Mouse (Mus musculus): ENCODE measurements around the gene Hipk2. TPM values are rescaled to one million over a fixed set of nuclear protein-coding genes. Genes with fewer than 3 reads are reported as not detected.

Gene Hipk2
- polyA plus RNA-seq, 1 experiment, result 39.5 TPM

- Histone ChIP-seq H3K4me1 (ENCODE audit: control insufficient read depth, insufficient read depth, low read length) (peaks cover 3% of the 10 kb centered on the region; the same call in 1 of the 2 replicates), H3K27ac (ENCODE audit: control insufficient read depth, insufficient read depth, low read depth, low read length, poor library complexity) (no peak overlapping the region), H3K4me3 (replicated peaks; ENCODE audit: control insufficient read depth, low read depth, low read length) (no peak overlapping the region)
- TF ChIP-seq CTCF (IDR thresholded peaks at IDR 0.05; ENCODE audit: control insufficient read depth, insufficient read depth, low read length) (no peak), POLR2A (IDR thresholded peaks at IDR 0.05; ENCODE audit: borderline replicate concordance, control insufficient read depth, low read depth, low read length) (no peak)
- 82% methylated on average over 9 of the region's 9 CpGs for WGBS
These were observed 36.9 kb upstream of the Hipk2 start for GRCm38 (mm10) chr6:38912845-38913244.

DNA sequence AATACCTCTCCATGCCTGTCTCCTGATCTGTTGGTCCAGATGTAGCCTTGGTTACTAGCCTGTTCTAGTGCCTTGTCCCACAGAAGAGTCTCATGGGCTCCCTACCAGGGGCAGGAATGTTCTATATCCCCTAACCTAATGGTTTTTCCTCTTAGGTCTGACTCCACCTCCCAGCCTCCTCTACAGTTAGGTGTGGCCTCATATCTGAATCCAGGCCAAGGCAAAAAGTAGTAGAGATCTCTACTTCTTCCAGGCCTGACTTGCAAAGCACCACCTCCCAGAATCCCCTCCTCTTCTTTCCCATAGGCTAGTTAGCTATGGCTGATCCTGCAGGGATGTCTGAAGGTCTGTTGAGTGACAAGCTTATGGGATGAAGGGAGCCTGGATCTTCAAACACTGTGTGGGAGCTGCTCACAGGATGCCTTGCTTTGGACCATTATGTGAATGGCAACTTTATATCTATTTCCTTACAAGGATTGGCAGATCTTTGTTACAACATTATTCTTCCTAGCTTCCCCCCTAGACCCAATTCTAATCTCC, 36.2 kb upstream of the Hipk2 start:
- peak overlapping the region; percentile 50 for H3K27ac ChIP-seq (ENCODE audit: control insufficient read depth, insufficient read depth, low read depth, low read length, poor library complexity)
- H3K4me3 ChIP-seq (replicated peaks; ENCODE audit: control insufficient read depth, low read depth, low read length), result no peak overlapping the region
- H3K4me1 ChIP-seq (ENCODE audit: control insufficient read depth, insufficient read depth, low read length), result peaks cover 3% of the 10 kb centered on the region; the same call in 1 of the 2 replicates
- TF ChIP-seq CTCF (IDR thresholded peaks at IDR 0.05; ENCODE audit: control insufficient read depth, insufficient read depth, low read length) (no peak), POLR2A (IDR thresholded peaks at IDR 0.05; ENCODE audit: borderline replicate concordance, control insufficient read depth, low read depth, low read length) (no peak)

DNA sequence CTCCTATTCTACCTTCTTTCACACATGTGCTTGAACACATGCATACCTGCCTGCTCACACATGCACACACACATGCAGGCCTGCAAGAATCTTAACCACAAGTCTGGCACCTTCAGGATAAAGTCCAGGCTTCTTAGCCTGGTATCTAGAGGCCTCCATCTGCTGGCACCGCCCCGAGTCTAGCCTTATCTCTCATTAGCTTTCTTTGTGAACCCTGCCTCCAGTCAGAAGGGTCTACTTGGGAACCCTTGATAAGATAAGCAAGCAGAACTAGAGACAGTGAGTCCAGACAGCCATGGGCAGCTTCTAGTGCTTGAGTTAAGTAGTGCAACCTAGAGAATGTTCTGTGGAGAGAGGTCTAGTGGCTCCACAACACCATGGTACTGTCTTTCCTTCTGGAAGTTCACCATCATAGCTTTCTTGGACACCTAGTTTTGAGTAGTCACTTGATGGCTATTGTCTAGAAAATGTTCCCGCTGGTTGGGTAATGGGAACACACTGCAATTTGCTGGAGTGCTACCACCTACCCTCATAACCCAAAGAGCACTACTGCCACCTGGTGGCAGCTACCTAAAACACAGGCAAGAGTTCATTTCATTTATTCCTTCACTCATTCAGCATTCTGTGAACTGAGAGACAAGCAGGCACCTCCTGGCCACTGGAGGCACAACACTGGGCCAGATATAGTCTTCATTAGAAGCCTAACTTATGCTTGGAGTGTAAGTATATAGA, 35.0 kb upstream of the Hipk2 start:
- H3K4me3 ChIP-seq (replicated peaks; ENCODE audit: control insufficient read depth, low read depth, low read length), result no peak overlapping the region
- TF ChIP-seq POLR2A (IDR thresholded peaks at IDR 0.05; ENCODE audit: borderline replicate concordance, control insufficient read depth, low read depth, low read length) (no peak), CTCF (IDR thresholded peaks at IDR 0.05; ENCODE audit: control insufficient read depth, insufficient read depth, low read length) (peak; percentile 85)
- peak overlapping the region; percentile 29; the same call in 1 of the 2 replicates for H3K27ac ChIP-seq (ENCODE audit: control insufficient read depth, insufficient read depth, low read depth, low read length, poor library complexity)
- 40% methylated on average over 3 of the region's 3 CpGs for WGBS
- H3K4me1 ChIP-seq (ENCODE audit: control insufficient read depth, insufficient read depth, low read length), result peaks cover 2% of the 10 kb centered on the region; the same call in 1 of the 2 replicates

DNA sequence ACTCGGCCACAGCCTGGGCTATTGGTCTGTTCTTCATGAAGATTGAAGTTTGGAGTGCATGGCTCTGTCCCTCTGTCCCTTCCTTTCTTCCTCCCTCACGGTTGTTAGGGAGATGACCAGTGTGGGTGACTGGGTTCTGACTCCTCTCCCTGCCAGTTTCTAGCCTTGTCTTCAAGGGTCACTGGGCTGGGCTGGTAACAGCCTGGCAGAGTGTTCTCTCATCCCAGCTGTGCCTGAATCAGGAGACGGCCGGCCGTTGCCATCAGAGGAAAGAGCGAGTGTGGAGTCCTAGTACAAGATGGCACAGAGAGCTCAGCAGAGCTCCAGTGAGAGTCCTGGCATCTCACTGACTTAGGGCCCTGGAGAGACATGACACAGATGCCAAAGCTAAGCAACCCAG, 32.4 kb upstream of the Hipk2 start:
- no peak overlapping the region for H3K27ac ChIP-seq (ENCODE audit: control insufficient read depth, insufficient read depth, low read depth, low read length, poor library complexity)

DNA sequence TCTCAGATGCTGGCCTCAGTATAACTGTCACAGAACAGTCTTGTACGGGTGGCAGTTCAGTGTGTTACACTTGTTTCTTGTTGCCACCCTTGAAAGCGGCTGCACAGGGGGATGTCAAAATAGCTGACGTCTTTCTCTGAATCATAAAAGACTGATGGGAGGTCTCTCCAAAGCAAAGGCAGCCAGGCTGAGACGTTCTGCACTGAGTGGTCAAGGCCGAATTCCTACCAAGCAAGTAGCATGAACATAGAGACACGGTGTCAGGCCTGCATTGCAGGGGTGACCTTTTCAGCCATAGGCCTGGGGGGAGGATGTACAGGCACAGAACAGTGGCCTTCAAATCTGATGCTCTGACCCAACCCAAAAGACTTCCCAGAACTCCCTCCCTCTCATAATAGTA, 30.0 kb upstream of the Hipk2 start:
- no peak overlapping the region for H3K27ac ChIP-seq (ENCODE audit: control insufficient read depth, insufficient read depth, low read depth, low read length, poor library complexity)
- TF ChIP-seq POLR2A (IDR thresholded peaks at IDR 0.05; ENCODE audit: borderline replicate concordance, control insufficient read depth, low read depth, low read length), result no peak
- TF ChIP-seq CTCF (IDR thresholded peaks at IDR 0.05; ENCODE audit: control insufficient read depth, insufficient read depth, low read length), result no peak
- H3K4me1 ChIP-seq (ENCODE audit: control insufficient read depth, insufficient read depth, low read length), result peaks cover 9% of the 10 kb centered on the region
- WGBS, result 89% methylated on average over 6 of the region's 6 CpGs
- H3K4me3 ChIP-seq (replicated peaks; ENCODE audit: control insufficient read depth, low read depth, low read length), result no peak overlapping the region

More for the DNA sequence above, 32.4 kb upstream of the Hipk2 start:
- Histone ChIP-seq H3K4me3 (replicated peaks; ENCODE audit: control insufficient read depth, low read depth, low read length) (no peak overlapping the region), H3K4me1 (ENCODE audit: control insufficient read depth, insufficient read depth, low read length) (peaks cover 2% of the 10 kb centered on the region; the same call in 1 of the 2 replicates)
- 94% methylated on average over 6 of the region's 6 CpGs for WGBS
- TF ChIP-seq CTCF (IDR thresholded peaks at IDR 0.05; ENCODE audit: control insufficient read depth, insufficient read depth, low read length) (no peak), POLR2A (IDR thresholded peaks at IDR 0.05; ENCODE audit: borderline replicate concordance, control insufficient read depth, low read depth, low read length) (no peak)

- 85% methylated on average over 10 of the region's 10 CpGs for whole genome bisulfite sequencing
- no peak for TF ChIP-seq CTCF (IDR thresholded peaks at IDR 0.05; ENCODE audit: control insufficient read depth, insufficient read depth, low read length)
- TF ChIP-seq POLR2A (IDR thresholded peaks at IDR 0.05; ENCODE audit: borderline replicate concordance, control insufficient read depth, low read depth, low read length), result no peak
- H3K4me3 ChIP-seq (replicated peaks; ENCODE audit: control insufficient read depth, low read depth, low read length), result no peak overlapping the region
- H3K27ac ChIP-seq (ENCODE audit: control insufficient read depth, insufficient read depth, low read depth, low read length, poor library complexity), result no peak overlapping the region
- peaks cover 11% of the 10 kb centered on the region for H3K4me1 ChIP-seq (ENCODE audit: control insufficient read depth, insufficient read depth, low read length)
These were observed 27.0 kb upstream of the Hipk2 start for GRCm38 (mm10) chr6:38902820-38903439.

DNA sequence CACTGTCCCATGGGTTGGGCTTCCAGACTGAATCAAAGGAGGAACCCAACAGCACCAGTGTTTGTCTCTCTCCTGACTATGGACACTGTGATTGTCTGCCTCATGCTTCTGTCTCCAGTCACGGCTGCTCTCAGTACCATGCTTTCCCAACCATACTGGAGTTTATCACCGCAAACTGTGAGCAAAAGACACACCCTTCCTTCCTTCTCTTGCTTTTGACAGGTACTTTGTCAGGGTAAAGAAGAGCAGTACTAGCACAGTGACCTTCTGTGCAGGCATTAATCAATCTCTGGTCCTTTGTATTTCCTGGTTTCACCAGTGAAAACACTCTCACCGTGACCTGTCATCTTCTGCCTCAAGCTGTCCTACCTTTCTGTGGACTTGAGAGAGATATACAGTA, 25.7 kb upstream of the Hipk2 start:
- Histone ChIP-seq H3K4me1 (ENCODE audit: control insufficient read depth, insufficient read depth, low read length) (peaks cover 11% of the 10 kb centered on the region), H3K27ac (ENCODE audit: control insufficient read depth, insufficient read depth, low read depth, low read length, poor library complexity) (peak overlapping the region; percentile 3; the same call in 1 of the 2 replicates), H3K4me3 (replicated peaks; ENCODE audit: control insufficient read depth, low read depth, low read length) (no peak overlapping the region)
- 16% methylated on average over 3 of the region's 3 CpGs for WGBS
- TF ChIP-seq POLR2A (IDR thresholded peaks at IDR 0.05; ENCODE audit: borderline replicate concordance, control insufficient read depth, low read depth, low read length), result no peak
- TF ChIP-seq CTCF (IDR thresholded peaks at IDR 0.05; ENCODE audit: control insufficient read depth, insufficient read depth, low read length), result no peak

GRCm38 (mm10) chr6:38901152-38901551, 25.2 kb upstream of the Hipk2 start:
- Histone ChIP-seq H3K27ac (ENCODE audit: control insufficient read depth, insufficient read depth, low read depth, low read length, poor library complexity) (peak overlapping the region; percentile 3; the same call in 1 of the 2 replicates), H3K4me1 (ENCODE audit: control insufficient read depth, insufficient read depth, low read length) (peaks cover 11% of the 10 kb centered on the region), H3K4me3 (replicated peaks; ENCODE audit: control insufficient read depth, low read depth, low read length) (no peak overlapping the region)
- TF ChIP-seq CTCF (IDR thresholded peaks at IDR 0.05; ENCODE audit: control insufficient read depth, insufficient read depth, low read length), result no peak
- TF ChIP-seq POLR2A (IDR thresholded peaks at IDR 0.05; ENCODE audit: borderline replicate concordance, control insufficient read depth, low read depth, low read length), result no peak
- WGBS, result 48% methylated on average over 4 of the region's 4 CpGs

All from bone marrow, adult 2 months (tissue).